Mouse (Mus musculus) inflammation-experienced regulatory T-cells, adult 16 weeks (primary cell): ENCODE data around the gene Atp6v1g1. TPM values are rescaled to one million over a fixed set of nuclear protein-coding genes. Genes with fewer than 3 reads are reported as not detected.

ENCODE experiments used
- polyA plus RNA-seq: library from polyadenylated mRNA; unstranded; fragments of 100-300 nt; shearing (Covaris generic); gene quantifications from one replicate; pipeline ENCODE4 v1.2.1, GENCODE M21; 2017

Gene Atp6v1g1
- 162 TPM for polyA plus RNA-seq

GRCm38 (mm10) chr4:63544494-63545230 lies at the start of gene Atp6v1g1:
Atp6v1g1 (plus strand) TSS chr4:63544772.

GRCm38 (mm10) chr4:63495915-63496278 lies 48.7 kb upstream of the Atp6v1g1 start, which contains the start of gene Whrn:
Whrn (minus strand) TSS chr4:63495991.

GRCm38 (mm10) chr4:63558407-63559081 lies 14.0 kb downstream of the Atp6v1g1 start, which contains the start of gene Tmem268:
Tmem268 (plus strand) TSS chr4:63558781.

Other genes starting within 250 kb of the Atp6v1g1 start
- gene Orm1, start 200.2 kb upstream of the Atp6v1g1 start, polyA plus RNA-seq = not detected
- gene Orm3, start 188.6 kb upstream of the Atp6v1g1 start, polyA plus RNA-seq = 0.90 TPM
- 1.0 TPM for gene Orm2, start 182.3 kb upstream of the Atp6v1g1 start, polyA plus RNA-seq
- gene Akna, start 141.4 kb upstream of the Atp6v1g1 start, polyA plus RNA-seq = 536 TPM
- 3.5 TPM for gene Whrn, start 48.8 kb upstream of the Atp6v1g1 start, polyA plus RNA-seq
- 36.4 TPM for gene Tmem268, start 14.0 kb downstream of the Atp6v1g1 start, polyA plus RNA-seq
- not detected for gene Gm11213, start 60.5 kb downstream of the Atp6v1g1 start, polyA plus RNA-seq
- not detected for gene Tex48, start 77.7 kb downstream of the Atp6v1g1 start, polyA plus RNA-seq
- gene Gm11214, start 118.6 kb downstream of the Atp6v1g1 start, polyA plus RNA-seq = not detected
- gene Tnfsf15, start 200.3 kb downstream of the Atp6v1g1 start, polyA plus RNA-seq = 0.26 TPM